Mouse (Mus musculus) fat pad, adult 2 months (tissue): Measurements from ENCODE around the gene Cux1.

Experiments
- DNase-seq: peaks from one replicate; pipeline ENCODE4 v3.0.0-alpha.2; 2011; ENCODE audit warnings: low read depth, low spot score; ENCODE audit errors: extremely low read depth

Cux1 gene

DNA sequence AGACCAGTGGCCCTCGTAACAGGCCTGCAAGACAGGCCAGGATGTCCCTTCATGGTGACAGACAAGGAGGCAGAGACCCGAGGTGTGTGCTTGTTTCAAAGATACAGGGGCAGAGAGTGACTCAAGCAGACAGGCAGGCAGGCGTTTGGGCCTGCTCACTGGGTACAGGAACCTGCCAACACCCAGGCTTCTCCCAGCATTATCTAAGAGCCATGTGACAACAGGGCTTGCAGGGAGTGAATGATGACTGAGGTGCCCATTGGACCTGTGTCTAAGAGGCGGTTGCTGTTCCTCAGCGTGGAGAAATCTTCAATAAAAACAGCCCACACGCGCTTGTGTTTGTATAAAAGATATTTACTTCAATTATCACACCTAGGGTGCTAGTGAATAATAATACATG is 301.2 kb downstream of the Cux1 start:
- DNase-seq, result no peak

DNA sequence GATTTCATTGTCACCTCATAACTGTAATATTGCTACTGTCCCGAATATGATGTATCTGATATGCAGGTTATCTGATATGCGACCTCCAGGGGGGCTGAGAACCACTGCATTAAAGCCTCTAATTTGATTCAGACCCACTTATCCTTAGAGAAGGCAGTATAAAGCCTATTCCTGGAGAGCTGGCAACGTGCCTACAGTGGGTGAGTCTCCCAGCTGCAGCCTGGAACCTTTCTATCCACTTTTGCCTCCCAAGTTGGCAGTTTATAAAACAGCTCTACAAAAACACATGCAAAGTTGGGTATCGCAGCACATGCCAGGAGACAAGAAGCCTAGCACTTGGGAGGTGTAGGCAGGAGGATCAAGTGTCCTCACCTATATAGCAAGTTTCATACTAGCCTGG is 303.9 kb downstream of the Cux1 start:
- no peak for DNase-seq

DNA sequence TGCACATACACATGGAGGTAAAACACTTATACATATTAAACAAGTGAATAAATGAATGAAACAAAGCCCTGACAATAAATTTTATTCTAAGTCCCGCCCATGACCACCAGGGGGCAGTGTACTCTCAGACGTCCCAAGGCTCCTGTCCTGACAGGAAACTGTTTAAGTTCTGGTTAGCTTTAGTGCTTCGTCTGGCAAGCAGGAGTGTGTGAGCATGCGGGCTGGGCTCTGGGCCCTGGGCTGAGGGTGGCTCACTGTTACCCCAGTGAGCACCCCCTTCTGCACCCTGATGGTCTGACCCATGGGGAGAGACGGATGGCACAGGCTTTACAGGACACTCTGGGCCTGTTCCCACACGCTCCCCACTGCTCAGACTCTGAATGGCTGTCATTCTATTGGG is 308.4 kb downstream of the Cux1 start:
- DNase-seq, result no peak

DNA sequence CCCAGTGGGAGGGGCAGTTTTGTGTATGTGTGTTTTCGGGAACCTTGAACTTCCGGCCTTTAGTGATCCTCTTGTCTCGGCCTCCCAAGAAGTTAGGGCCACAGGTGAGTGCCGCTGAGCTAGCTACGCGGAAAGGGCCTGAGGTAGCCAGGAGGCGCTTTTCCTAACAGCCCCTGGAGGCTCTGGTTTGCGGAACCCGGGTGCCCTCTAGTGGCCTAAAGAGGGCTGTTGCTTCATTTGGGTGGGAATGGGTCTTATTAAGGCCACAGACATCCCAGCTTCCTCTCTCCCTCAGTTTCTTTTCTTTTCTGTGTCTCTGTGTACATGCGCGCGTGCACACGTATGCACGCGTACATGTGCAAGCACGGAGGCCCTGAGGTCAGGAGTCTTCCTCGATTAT is 314.4 kb downstream of the Cux1 start:
- DNase-seq, result no peak

DNA sequence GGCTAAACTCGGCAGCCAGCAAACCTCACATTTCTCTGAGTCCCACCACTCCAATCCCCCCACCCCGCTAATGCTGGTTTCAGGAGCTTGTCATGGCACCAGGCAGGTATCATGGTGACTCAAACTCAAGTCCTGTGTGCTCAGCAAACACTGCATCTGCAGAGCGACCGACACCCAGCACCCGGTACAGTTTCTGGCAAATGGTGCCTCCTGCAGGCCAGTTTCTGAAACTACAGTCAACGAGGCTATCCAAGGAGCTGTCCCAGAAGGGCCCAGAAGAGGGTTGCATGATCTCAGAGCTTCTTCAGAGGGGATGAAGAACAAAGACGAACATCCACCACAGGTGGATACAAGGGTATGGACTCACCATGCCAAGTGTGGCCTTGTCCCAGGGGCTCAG is 316.3 kb downstream of the Cux1 start:
- no peak for DNase-seq

DNA sequence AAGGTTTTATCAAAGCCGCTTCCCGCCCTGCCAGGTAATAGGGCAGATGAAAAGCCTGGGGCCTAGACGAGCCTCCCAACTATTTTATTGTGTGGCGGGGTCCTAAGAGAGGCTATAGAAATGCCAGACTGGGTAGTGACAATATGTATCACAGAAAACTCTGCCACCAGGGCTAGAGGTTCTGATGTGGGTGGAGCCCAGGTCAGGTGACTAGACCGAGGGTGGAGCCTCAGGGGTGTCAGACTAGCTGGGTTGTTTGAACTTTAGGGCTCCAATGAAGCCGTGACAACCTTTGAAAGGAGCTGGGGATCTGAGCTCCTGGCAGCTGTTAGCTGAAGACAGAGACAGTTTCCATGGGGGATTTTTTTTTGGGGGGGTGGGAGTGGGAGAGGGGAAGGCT is 318.8 kb downstream of the Cux1 start:
- DNase-seq, result no peak

DNA sequence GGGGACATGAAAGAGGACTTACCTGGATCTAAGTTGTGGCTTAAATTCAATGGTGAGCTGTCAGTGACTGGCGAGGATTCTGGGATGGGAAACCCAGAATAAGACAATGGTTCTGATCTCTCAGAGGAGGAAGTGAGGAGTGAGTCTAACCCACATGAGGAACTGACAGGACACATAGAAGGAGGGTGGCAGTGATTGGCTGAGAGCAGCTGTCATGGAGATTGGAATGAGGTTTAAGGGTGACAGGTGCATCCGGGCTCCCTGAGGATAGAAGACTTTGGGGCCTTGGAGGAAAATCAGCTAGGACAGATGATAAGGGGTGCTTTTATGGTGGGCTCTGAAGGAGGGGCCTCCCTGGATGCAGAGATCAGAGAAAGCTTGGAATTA is 320.8 kb downstream of the Cux1 start, which contains the start of gene Sh2b2:
Gene Sh2b2, minus strand, starts transcription at position 105 of the 387 bp plus-strand sequence.
- no peak for DNase-seq

DNA sequence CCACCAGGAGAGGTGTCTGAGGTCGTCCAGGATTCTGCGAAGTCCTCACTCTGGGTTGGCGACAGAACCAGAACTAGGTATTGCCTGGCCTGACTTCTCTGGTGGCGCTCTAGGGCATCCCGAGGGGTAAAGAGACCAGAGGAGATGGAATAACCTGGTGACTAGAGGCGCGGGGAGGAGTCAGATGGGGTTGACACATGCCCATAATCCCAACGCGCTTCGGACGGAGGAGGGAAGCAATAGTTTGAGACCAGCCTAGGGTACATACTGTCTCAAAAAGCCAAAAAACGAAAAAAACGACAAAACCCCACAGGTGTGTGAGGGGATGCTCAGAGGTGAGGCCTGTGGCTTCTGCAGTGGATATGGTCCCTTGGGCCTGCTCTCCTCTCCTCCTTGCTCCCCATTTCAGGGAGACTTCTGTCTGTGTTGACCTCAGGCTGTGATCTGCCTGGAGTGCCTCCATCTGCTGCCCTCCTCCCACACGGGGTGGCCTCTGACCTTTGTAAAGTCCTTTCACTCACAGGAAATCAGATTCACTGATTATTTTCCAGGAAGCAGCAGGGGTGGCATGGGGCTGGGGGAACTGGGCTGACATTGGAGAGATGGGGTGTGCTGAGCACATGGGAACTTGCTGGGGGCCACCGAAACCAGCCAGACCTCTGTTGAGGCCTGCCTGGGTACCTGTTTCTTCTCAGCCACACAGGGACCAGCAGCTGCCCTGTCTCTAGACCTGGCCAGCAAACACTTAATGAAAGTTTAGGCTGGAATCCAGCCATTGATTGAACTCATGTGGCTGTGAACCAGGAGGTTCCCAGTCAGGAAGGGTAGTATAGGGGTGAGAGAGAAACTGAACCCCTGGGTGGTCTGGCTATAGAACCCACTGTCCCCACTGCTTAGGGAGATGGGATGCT is 321.5 kb downstream of the Cux1 start:
- DNase-seq, result no peak

DNA sequence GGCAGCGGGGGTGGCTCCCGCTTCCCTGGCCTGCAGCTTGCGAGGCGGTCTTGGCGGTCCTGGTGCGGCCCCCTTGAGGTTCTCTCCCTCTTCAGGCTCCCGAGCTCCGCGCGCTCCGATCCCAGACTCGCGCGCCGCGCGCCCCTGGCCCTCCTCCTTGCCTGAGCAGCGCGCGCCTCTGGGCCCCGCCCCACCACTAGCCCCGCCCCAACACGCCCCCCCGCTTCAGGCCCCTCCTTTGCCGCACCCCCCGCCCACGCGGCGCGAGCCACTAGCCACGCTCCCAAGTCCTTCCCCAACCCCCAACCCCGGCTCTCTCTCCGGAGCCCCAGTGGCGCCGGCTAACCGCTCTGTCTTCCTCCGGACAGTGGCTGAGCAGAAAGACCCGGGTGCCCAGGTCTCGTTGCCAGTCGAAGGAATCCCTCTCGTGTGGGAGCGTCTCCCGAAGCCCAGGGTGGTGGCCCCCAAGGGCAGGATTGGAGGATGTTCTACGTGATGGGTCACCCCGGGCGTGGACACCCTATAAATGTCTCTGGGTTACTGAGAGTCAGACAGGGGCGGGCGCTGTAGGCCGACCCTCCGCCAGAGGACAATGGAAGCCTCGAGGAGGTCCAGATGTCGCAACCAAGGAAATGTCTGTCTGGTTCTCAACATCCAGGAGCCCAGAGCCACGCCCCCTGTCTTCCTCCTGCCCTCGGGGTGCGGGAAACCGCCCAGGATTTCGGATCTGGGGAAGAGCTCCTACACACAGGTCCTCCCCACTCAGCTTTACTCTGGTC is 322.3 kb downstream of the Cux1 start:
- DNase-seq, result no peak

DNA sequence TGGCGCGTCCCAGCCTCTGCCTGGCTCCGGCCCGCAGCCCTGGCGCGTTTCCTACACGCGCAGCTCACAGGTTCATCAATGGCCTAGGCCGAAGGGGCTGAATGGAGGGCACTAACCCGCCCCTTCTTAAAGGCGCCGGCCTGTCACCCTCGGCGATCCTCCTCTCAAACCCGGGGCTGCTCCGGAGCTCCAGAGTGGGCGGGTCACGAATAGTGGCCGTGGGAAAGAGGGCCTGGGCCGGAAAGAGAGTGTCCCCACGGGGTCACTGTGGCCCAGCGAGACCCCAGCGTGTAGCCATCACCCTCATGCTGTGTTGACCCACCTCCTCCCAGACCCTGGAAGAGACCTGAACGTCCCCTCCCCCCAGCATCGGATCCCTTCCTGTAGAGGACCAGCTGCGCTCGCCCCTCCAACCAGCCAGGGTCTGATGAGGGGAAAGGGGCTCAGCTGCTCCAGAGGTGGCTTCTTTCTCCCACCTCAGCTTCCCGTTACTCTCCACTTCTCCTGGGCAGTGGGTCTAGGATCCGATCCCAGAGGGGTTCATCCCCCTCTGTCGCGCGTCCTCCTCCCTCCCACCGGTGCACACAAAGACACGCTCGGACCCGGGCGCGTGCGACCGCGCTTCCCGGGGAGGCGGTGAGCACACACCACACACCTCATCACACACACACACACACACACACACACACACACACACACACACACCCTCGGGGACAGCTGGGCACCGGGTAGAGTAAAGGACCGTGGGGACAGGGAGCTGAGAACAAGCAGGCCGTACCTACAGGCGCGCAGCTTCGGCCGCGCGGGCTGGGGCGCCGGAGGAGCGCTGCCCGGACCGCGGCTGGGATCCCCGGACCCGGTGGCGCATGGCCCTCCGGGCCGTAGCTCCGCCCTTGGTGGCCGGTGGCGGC is 323.2 kb downstream of the Cux1 start:
- no peak for DNase-seq

DNA sequence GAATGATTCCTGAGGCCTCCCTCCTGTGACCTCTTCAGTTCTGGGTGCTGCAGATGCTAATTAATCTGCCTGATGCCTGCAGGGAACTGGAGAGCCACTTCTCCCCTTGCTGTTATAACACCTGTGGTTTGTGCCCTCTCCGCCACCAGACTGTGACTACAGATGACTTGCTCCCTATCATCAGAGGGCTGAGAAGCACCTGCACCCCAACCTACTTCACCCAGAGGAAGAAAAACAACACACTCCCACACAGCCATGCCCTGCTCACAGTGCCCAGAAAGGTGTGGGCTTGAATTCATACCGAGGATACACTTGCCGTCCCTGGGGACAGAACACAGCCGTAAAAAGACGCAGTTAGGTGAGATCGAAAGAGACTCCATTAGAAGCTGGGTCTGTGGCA is 326.1 kb downstream of the Cux1 start:
- DNase-seq, result no peak

DNA sequence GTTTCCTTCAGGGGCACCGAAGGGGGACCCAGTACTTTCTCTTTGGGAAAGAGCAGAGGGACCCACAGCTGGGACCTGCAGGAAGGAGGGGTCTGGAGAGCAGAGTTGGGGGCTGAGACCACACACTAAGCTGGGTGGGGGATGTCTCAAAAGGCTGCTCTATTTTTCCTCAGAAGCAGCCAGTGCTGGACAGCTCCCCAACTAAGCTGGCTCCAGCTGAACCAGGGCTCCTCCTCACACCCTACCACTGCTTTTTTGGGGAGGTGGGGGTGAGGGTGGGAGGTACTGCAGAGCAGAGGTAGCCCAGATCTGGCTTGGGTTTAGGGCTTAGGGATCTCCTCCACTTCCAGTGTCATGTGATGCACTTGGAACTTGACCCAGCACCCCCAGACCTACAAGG is 326.9 kb downstream of the Cux1 start:
- DNase-seq, result no peak

DNA sequence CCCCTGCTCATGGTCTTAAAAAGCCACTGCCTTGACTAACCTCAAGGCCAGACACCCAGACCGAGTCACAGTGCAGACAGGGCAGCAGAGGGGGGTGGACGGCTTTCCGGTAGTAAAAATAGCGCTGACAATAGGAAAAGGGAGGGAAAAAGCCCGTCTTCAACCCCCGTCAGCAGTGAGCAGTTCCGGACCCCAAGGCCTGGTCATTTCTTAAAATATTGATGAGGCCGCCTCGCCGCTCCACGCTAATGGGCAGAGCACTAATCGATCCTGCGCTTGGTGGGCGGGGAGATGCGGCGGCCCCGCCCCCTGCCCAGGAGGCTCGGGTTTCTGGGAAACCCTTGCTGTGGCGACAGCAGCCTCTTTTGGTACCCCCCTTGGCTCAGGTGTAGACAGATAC is 329.7 kb downstream of the Cux1 start:
- DNase-seq, result no peak

DNA sequence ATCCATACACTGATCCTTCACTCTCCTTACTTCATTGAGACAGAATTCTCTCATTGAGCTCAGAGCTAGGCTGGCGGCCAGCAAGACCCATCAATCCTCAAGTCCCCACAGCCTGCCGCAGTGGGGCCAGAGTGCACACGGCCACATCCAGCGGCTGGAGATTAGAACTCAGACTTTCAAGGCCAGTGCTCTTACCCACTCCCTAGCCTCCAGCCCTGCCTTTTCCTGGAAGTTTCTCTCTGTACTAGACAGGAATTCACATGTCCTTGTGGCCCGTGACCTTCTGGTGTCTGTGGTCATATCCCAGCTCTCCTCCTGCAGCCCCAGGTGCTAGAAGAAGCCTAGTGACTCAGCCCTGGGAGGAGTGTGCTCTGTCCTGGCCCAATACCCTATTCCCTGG is 330.7 kb downstream of the Cux1 start:
- DNase-seq, result no peak

DNA sequence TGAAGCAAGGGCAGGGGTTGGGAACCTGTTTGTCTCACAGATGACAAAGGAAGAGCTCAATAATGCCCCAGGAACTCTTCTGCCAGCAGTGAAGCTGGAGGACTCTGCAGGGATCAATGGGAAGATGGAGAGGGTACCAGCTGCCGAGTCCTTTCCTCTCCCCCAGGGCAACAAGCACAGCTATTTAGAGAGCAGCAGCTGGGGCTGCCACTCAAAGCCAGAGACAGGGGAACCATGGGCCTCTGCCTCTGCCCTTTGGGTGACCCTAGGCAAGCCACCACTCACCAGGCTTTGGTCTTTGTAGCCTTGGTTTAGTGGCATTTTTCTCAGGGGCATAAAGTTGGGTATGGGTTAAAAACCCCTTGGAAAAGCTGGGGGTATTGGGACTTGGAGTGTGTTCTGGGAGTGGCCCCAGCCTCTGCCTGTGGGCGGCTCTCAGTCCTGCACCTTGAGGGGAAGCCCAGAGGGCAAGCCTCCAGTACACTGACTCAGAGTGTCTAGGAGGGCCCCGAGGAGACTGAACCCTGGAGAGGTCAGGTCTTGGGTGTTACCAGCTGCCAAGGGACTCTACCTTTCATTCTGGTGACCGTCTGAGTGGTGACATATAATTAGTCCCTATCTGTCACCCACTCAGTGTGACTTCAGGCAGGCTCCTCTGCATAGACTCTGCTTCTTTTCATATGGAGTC is 336.8 kb downstream of the Cux1 start:
- no peak for DNase-seq

DNA sequence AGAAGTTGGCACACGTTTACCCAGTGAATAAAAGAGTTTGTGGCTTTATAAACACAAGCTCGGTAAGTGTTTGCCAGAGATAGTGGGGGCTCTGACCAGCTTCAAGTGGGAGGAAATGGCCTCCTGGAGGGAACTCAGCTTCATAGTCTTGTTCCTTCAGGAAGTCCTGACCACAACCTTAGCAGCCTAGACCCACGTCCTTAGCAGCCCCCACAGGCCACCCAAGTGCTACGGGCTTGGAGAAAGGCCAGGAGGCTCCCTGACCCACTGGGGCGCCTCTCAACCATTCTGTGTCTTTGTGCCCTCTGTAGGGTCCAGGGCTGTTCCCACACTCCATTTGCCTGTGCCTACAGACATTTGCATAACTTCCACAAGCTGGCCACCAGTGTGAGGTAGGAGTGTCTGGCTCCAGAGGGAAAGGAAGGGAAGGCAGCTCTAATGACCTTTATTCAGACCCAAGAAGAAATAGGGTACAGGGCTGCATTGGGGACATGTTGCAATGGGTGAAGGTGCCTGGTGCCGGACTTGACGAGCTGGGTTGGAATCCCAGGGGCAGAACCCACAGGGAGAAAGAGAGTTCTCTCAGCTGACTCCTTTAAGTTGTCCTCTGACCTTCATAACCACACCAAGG is 340.9 kb downstream of the Cux1 start:
- DNase-seq, result no peak

DNA sequence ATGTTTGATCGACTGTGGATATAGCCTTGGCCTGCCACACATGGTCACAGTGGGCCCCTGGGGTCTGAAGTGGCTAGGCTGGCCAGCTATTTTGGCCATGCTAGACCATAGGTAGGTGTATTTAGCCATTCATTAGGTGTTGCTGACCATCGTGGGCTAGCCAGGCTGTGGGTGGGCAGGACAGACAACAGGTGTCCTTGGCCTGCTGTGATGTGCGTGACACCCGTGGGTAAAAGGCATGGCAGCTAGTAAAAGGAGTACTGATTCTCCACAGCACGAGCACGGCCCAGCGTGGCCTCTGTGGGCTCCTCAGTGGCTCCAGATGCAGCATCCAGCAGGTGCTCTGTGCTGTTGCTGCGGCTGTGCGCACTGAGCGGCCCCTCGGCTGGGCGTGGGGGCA is 348.7 kb downstream of the Cux1 start:
- no peak for DNase-seq

DNA sequence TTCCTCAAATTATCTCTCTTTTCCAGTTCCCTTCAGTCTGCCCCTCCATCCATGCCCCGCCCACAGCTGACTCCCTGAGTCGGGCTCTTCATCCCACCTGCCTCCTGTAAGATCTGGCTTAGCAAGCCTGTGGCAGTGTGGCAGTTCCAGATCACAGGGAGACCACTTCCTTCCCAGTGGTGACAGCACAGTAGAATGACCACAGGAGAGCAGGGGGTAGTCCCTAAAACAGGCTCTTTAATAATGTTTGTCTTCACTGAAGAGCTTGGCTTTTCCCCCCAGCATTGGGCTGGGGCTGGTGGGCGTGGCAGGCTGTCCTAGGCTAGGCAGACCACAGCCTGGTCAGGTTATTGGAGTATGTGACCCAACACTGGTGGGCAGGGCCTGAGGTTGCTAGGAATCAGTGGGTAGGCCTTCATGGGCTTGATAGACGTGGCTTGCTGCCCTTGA is 349.3 kb downstream of the Cux1 start:
- DNase-seq, result no peak

DNA sequence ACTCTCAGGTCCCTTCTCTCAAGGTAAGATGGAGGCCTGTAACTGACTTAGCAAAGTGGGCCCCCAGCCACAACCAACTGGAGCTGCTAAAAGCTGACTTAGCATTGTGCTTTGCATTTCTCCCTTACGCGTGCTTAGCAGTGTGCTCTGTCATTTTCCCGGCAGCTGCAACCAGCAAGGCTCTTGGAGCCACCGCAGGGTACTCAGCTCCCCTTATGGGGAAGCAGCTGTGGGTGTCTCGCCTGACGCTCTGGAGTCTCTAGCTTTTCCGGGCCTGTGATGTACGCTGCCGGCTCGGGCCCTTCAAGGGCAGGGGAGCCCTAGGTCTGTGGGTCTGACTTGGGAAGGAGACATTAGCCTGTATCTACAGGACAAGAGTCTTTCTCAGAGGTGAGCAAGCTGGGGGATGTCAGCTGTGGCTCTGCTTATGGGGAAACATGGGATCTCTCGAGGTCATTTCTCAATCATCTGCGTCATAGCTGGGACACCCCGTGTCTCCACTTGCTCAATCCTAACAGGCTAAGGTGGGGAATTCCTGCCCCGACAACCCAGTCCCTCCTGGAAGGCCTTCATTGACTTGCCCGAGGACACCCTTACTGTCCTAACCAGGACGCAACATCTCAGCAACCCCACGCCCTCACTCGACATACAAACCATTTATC is 350.2 kb downstream of the Cux1 start:
- DNase-seq, result no peak

DNA sequence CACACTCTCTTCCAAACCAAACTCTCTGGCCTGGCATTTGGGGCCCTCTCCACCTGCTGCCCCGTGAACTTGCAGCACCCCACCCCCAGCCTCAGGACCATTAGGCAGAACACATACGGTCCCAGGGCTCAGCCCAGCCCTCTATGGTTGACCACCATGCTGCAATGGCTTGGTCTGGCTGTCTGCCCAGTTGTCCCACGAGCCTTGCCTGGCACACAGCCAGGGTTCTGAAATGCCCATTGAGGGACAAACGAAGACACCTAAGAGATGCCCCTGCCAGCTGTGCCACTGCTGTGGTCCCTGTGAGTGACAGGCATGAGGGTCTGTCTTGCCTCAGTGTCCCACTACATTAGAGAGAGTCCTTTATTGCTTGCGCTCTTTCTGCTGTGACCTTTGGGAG is 351.3 kb downstream of the Cux1 start:
- DNase-seq, result no peak
